Mouse (Mus musculus) intestine, embryonic 14.5 days (tissue): ENCODE measurements around the gene Dok7. TPM values are rescaled to one million over a fixed set of nuclear protein-coding genes. Genes with fewer than 3 reads are reported as not detected.

Experiments used
- ATAC-seq: fragments of 200-750 bp; cut with Nextera tagmentation; replicated peaks from 2 replicates; pipeline ENCODE4 v1.8.0; 2017; ENCODE audit warnings: low read depth, moderate number of reproducible peaks, moderate TSS enrichment, moderate library complexity; ENCODE audit not compliant: low FRiP score, low TSS enrichment
- DNase-seq: peaks from one replicate; pipeline ENCODE4 v3.0.0-alpha.2; 2018; ENCODE audit warnings: low spot score
- H3K27ac ChIP-seq: fragments of 300-500 bp; sonication (generic); 2 replicates; pipeline ENCODE4 v1.5.1; 2014; ENCODE audit warnings: low read depth, mild to moderate bottlenecking, control low read depth
- H3K27me3 ChIP-seq: fragments of 300-500 bp; sonication (generic); replicated peaks from 2 replicates; pipeline ENCODE4 v1.6.1; 2014; ENCODE audit warnings: low read length, control low read depth; ENCODE audit not compliant: control insufficient read depth, insufficient read depth
- H3K36me3 ChIP-seq: fragments of 300-500 bp; sonication (generic); 2 replicates; pipeline ENCODE4 v1.6.1; 2014; ENCODE audit warnings: low read length, control low read depth; ENCODE audit not compliant: control insufficient read depth, insufficient read depth
- H3K4me1 ChIP-seq: fragments of 300-500 bp; sonication (generic); replicated peaks from 2 replicates; pipeline ENCODE4 v1.6.1; 2014; ENCODE audit warnings: low read length, control low read depth, mixed read lengths; ENCODE audit not compliant: control insufficient read depth, insufficient read depth
- H3K4me2 ChIP-seq: fragments of 300-500 bp; sonication (generic); 2 replicates; pipeline ENCODE4 v1.6.1; 2014; ENCODE audit warnings: low read length
- H3K4me3 ChIP-seq: fragments of 300-500 bp; sonication (generic); 2 replicates; pipeline ENCODE4 v1.5.1; 2014; ENCODE audit warnings: low read depth, low read length, control low read depth, mixed read lengths
- H3K9ac ChIP-seq: fragments of 300-500 bp; sonication (generic); 2 replicates; pipeline ENCODE4 v1.6.1; 2014; ENCODE audit warnings: mild to moderate bottlenecking, low read length
- H3K9me3 ChIP-seq: fragments of 300-500 bp; sonication (generic); 2 replicates; pipeline ENCODE4 v1.6.1; 2016; ENCODE audit warnings: low read length, control low read depth; ENCODE audit not compliant: control insufficient read depth
- WGBS: fragments of 180-500 bp; shearing (Covaris S2); extraction: QIAGEN DNeasy Blood & Tissue Kit; methylation state at CpG from one replicate; pipeline ENCODE4 v1.1.7; 2014; 5-methylcytosine and 5-hydroxymethylcytosine counted together
- polyA plus RNA-seq: library from polyadenylated mRNA; unstranded; fragments of >200 nt; fragmentation: Nextera tagmentation; extraction: Ambion mirVana; gene quantifications from 2 replicates; pipeline ENCODE4 v1.2.1, GENCODE M21; 2014

Gene Dok7
- polyA plus RNA-seq, 1 experiment from 2014 or later: 1.4 TPM

- Histone ChIP-seq H3K9ac (no peak overlapping the region), H3K27me3 (no peaks in the 10 kb centered on the region), H3K4me2 (no peak overlapping the region), H3K27ac (no peak overlapping the region), H3K9me3 (no peaks in the 10 kb centered on the region), H3K4me3 (no peak overlapping the region), H3K4me1 (no peaks in the 10 kb centered on the region), H3K36me3 (no peaks in the 10 kb centered on the region)
- no peak for DNase-seq
- 64% methylated on average over 3 of the region's 3 CpGs for WGBS
- no peak for ATAC-seq
Observed at GRCm38 (mm10) chr5:35116002-35116401, 59.4 kb downstream of the Dok7 start.

- Histone ChIP-seq H3K4me3 (no peak overlapping the region), H3K4me2 (no peak overlapping the region), H3K4me1 (no peaks in the 10 kb centered on the region), H3K36me3 (no peaks in the 10 kb centered on the region), H3K9ac (no peak overlapping the region), H3K27me3 (no peaks in the 10 kb centered on the region), H3K9me3 (no peaks in the 10 kb centered on the region), H3K27ac (no peak overlapping the region)
- ATAC-seq (no peak), DNase-seq (no peak)
- 72% methylated on average over 3 of the region's 3 CpGs for whole genome bisulfite sequencing
Observed at GRCm38 (mm10) chr5:35117633-35118032, 61.1 kb downstream of the Dok7 start.

DNA sequence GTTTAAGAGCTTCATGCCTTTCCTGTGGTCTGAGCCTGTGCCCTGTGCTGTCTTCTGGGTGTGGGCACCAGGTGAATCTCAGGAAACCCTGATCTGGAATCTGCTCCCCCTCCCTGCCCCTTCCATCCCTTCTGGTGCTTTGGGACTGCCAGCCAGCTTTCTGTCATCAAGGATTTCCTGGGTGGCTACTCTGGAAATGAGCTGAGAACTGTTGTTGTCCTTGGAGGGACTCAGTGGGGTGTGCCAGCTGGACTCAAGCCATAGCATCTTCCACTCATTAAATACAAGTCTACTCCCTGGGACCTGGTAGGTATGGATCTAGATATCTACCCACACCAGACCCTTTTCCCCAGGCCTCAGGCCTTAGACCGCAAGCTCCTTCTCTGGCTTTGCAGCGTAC lies 61.9 kb downstream of the Dok7 start:
- H3K27ac ChIP-seq: no peak overlapping the region
- 89% methylated on average over 2 of the region's 2 CpGs for WGBS
- no peak overlapping the region for H3K9ac ChIP-seq
- ATAC-seq: no peak
- H3K36me3 ChIP-seq: no peaks in the 10 kb centered on the region
- H3K4me1 ChIP-seq: no peaks in the 10 kb centered on the region
- H3K4me2 ChIP-seq: no peak overlapping the region
- no peak overlapping the region for H3K4me3 ChIP-seq
- no peaks in the 10 kb centered on the region for H3K27me3 ChIP-seq
- no peaks in the 10 kb centered on the region for H3K9me3 ChIP-seq
- no peak for DNase-seq

- H3K36me3 ChIP-seq: no peaks in the 10 kb centered on the region
- H3K9ac ChIP-seq: no peak overlapping the region
- no peak overlapping the region for H3K27ac ChIP-seq
- no peak overlapping the region for H3K4me2 ChIP-seq
- ATAC-seq: no peak
- no peak overlapping the region for H3K4me3 ChIP-seq
- no peaks in the 10 kb centered on the region for H3K9me3 ChIP-seq
- DNase-seq: no peak
- WGBS: 75% methylated on average over 8 of the region's 8 CpGs
- H3K27me3 ChIP-seq: no peaks in the 10 kb centered on the region
- H3K4me1 ChIP-seq: no peaks in the 10 kb centered on the region
Observed at GRCm38 (mm10) chr5:35120024-35120423, 63.5 kb downstream of the Dok7 start.

DNA sequence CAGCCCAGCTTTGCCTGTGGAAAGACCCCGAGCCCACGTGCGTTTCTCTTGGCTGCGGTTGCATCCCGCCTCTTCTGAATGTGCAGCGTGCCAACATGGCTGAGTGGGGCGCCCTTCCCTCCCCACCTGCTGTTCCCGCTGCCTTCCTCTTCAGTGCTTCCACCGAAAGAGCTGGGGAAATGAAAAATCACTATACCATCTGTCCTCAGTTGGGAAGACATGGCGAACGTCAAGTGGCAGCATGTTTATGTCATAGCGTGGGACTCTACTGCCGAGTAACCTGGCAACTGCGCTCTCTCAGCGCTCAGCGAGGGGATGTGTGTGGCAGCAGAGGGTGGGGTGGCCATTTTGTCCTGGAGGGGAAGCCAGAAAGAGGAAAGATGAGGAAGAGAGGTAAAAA lies 72.6 kb downstream of the Dok7 start:
- WGBS: 78% methylated on average over 16 of the region's 16 CpGs
- Histone ChIP-seq H3K9me3 (no peaks in the 10 kb centered on the region), H3K4me2 (no peak overlapping the region), H3K36me3 (no peaks in the 10 kb centered on the region), H3K4me3 (no peak overlapping the region), H3K27ac (no peak overlapping the region), H3K27me3 (no peaks in the 10 kb centered on the region), H3K9ac (no peak overlapping the region), H3K4me1 (no peaks in the 10 kb centered on the region)
- ATAC-seq (no peak), DNase-seq (no peak)

GRCm38 (mm10) chr5:35129767-35130191 lies 73.2 kb downstream of the Dok7 start:
- Histone ChIP-seq H3K4me1 (no peaks in the 10 kb centered on the region), H3K9me3 (no peaks in the 10 kb centered on the region), H3K4me3 (no peak overlapping the region), H3K27ac (no peak overlapping the region), H3K36me3 (no peaks in the 10 kb centered on the region), H3K4me2 (no peak overlapping the region), H3K9ac (no peak overlapping the region), H3K27me3 (no peaks in the 10 kb centered on the region)
- DNase-seq: no peak
- 92% methylated on average over 7 of the region's 7 CpGs for WGBS
- no peak for ATAC-seq

DNA sequence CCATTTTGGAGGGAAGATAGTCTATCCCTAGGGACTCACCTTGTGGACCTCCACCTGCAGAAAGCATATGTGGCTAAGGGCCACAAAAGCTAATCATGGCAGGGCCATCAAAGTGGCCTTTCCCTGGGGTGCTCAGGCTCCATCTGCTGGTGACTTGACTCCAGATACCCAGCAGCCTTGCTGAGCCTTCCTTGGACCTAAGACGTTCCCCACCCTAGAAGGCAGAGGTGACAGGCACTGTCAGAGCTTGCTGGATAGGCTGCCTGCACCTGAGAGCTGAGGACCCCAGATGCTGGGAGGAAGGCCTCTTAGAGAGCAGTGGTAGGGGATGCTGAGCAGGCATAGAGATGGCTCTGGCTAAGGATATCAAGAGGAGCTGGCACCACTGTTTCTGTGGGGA lies 74.7 kb downstream of the Dok7 start:
- Histone ChIP-seq H3K27ac (no peak overlapping the region), H3K4me3 (no peak overlapping the region), H3K9me3 (no peaks in the 10 kb centered on the region), H3K36me3 (no peaks in the 10 kb centered on the region), H3K4me2 (no peak overlapping the region), H3K4me1 (no peaks in the 10 kb centered on the region), H3K27me3 (no peaks in the 10 kb centered on the region), H3K9ac (no peak overlapping the region)
- ATAC-seq (no peak), DNase-seq (no peak)
- WGBS: 19% methylated on average over 1 of the region's 1 CpGs

DNA sequence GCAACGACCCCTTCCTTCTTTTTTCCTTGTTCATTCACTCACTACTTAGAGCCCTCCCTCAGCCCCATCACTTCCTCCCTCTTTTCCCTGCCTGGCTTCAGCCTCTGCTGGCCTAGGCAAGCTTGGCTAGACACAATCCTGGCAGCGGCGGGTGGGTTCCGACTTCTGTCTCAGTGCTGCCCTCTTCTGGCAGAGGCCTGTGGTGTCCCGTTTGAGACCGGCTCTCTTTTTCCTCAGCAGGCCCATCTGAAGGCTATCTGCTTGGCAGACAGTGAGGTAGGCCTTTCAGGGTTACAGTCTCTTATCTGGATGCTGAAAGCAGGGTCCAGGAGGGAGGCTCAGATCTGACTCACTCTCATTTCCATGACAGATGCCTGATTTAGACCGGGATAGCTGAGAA lies 75.2 kb downstream of the Dok7 start:
- H3K9me3 ChIP-seq: no peaks in the 10 kb centered on the region
- H3K4me1 ChIP-seq: no peaks in the 10 kb centered on the region
- no peak overlapping the region for H3K4me2 ChIP-seq
- H3K27me3 ChIP-seq: no peaks in the 10 kb centered on the region
- 6% methylated on average over 7 of the region's 7 CpGs for WGBS
- ATAC-seq (no peak), DNase-seq (peak; percentile 88)
- H3K9ac ChIP-seq: no peak overlapping the region
- H3K4me3 ChIP-seq: no peak overlapping the region
- H3K36me3 ChIP-seq: no peaks in the 10 kb centered on the region
- no peak overlapping the region for H3K27ac ChIP-seq

- 93% methylated on average over 9 of the region's 9 CpGs for WGBS
- H3K9me3 ChIP-seq: no peaks in the 10 kb centered on the region
- no peak overlapping the region for H3K27ac ChIP-seq
- ATAC-seq (no peak), DNase-seq (no peak)
- no peaks in the 10 kb centered on the region for H3K36me3 ChIP-seq
- H3K4me1 ChIP-seq: no peaks in the 10 kb centered on the region
- no peak overlapping the region for H3K4me3 ChIP-seq
- H3K4me2 ChIP-seq: no peak overlapping the region
- no peak overlapping the region for H3K9ac ChIP-seq
- no peaks in the 10 kb centered on the region for H3K27me3 ChIP-seq
Observed at GRCm38 (mm10) chr5:35132278-35132980, 75.9 kb downstream of the Dok7 start.
